Mouse (Mus musculus) CD8-positive naive resting alpha-beta T cell, adult 2 months (primary cell): ENCODE data around the gene Ttc41.

Experiments used
- DNase-seq, 2 experiments: peaks; one replicate each; pipeline ENCODE4 v3.0.0; 2022; ENCODE audit warnings: low read depth in 2 of 2, low spot score in 2 of 2

Ttc41 gene

DNA sequence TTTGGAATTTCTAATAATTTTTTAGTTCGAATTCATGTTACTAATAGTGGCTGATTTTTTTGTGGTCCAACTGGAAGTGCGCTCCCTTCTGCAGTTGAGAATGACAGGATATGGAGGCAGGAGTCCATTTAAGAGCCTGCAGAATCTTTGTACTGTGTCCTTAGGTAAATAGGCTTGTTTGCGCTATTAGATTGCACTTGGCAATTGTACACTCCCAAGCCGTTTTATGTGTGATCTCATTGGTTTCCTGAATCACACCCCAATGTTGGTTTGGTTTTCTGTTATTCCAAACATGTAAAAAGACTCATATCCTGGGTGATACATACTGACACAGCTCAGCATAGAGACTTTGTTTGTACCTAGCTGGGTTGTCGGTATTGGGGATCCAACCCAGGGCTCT is 78.0 kb downstream of the Ttc41 start:
- no peak for DNase-seq

DNA sequence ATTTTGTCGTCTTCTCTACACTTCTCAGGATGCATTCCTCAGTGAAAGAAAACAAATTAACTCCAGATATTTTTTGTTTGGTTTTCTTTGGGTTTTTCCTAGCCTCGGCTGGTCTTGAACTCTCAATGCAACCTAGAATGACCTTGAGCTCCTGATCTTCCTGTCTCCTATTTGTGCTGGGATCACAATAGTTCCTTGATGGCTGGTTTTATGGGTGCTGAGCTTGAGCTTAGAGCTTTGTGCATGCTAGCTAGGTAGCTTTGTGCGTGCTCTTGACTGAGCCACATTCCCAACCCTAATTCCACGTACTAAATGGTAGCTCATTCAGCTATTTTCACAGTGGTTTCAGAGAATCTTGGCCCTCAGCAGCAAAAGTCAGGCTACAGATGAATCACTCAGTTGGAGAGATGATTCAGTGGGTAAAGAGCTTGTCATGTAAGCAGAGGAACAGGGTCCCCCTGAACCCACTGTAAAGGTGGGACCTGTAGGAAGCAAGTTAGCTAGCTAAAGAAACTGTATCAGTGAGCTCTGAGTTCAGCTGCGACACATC is 78.6 kb downstream of the Ttc41 start:
- no peak for DNase-seq

- DNase-seq, result no peak
Observed at GRCm38 (mm10) chr10:86785396-86785795, 79.8 kb downstream of the Ttc41 start.

GRCm38 (mm10) chr10:86786083-86786482 is 80.5 kb downstream of the Ttc41 start:
- no peak for DNase-seq

- DNase-seq, result no peak
Observed at GRCm38 (mm10) chr10:86788193-86788592, 82.6 kb downstream of the Ttc41 start.

GRCm38 (mm10) chr10:86789146-86789672 is 83.6 kb downstream of the Ttc41 start:
- no peak for DNase-seq

DNA sequence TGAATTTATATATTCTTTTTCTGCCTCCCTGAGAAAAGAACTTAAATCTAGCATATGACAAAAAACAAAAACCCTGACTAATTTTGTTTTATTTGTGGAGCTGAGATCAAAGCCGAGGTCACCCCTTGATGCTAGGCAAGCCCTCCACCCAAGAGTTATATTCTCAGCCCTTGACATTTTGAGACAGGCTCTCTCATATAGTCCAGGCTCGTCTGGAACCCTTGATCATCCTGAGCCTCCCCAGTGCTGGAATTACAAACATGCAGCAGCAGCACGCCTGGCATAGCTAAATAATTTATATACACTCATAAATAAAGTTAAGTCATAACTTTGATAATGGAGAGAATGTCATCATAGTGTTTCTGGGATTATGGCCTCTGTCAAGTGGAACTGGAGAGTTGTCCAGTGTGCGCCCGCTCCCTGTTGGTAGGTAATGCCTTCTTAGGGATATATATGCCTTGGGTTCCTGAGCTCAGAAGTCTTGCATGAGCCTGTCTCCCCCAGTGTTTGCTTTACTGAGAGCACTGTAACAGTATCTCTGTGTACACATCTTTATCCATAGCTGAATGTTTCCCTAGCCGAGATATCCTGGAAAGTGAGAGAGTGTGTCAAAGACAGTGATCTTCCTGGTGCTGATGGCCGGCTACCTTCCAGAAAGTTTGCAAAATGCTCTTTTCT is 86.0 kb downstream of the Ttc41 start:
- DNase-seq, result no peak

GRCm38 (mm10) chr10:86793509-86793951 is 87.9 kb downstream of the Ttc41 start:
- DNase-seq, result no peak

DNA sequence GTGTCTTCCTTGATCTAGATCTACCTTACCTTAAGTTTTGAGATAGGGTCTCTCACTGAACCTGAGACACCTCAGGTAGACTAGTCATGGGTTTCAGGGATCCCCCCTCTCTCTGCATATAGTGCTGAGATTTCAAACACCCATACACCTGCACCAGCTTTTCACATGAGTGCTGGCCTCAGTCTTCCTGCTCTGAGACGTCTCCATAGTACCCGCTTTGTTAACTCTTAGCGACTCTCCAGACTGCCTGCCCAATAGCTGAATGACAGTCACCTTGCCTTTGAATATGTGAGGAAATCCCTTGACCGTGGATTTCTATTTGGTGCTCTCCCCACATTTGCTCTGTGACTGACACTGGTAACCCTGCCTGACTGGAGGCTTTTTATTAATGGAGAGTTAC is 88.6 kb downstream of the Ttc41 start:
- DNase-seq, result no peak

DNA sequence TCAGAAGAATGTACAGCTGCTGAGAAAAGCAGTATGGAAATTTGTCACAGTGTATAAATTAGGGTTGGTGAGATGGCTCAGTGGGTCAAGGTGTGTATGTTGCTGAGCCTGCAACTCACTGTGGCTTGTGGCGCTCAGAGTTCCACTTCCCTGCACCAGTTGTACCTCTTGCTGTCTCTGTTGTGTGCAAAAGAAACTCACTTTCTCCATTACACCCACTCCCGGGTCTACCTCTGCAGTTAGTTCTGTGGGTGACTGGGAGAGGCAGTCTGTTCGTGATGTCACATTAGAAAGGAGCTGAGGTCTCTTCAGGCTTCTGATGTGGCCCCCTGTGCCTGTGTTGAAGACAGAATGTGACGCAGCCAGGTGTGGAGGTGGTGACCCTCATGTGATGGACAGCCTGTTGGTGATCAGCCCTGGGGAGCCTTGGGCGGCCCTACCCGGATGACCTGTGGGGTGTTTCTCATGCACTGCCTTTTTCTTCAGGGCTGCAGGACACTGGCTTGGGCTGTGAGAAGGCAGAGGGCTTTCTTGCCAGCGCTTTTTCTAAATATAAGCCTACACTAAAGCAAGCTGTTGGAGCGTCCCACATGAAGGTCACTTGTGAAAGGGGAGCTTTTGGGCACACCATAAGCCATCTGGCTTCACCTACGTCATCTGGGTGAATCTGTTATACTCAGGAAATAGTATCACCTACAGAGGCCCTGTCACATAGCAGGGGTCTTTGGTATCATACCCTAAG is 89.4 kb downstream of the Ttc41 start:
- no peak for DNase-seq

DNA sequence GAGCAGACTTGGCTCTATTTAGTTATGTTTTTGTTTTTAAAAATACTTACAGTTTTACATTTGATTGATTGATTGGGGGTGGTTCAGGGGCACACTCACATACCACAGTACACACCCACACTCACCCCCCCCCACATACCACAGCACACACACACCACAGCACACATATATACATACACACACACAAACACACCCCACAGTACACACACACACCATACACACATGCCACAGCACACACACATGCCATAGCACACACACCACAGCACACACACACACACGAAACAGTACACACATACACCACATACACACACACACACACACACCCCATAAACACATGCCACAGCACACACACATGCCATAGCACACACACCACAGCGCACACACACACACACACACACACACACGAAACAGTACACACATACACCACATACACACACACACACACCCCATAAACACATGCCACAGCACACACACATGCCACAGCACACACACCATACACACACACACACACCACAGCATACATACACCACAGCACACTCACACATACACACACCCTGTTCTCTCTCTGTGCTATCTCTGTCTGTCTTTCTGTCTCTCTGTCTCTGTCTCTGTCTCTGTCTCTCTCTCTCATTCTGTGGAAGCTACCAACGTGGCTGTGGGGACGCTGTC is 90.6 kb downstream of the Ttc41 start:
- no peak for DNase-seq

DNA sequence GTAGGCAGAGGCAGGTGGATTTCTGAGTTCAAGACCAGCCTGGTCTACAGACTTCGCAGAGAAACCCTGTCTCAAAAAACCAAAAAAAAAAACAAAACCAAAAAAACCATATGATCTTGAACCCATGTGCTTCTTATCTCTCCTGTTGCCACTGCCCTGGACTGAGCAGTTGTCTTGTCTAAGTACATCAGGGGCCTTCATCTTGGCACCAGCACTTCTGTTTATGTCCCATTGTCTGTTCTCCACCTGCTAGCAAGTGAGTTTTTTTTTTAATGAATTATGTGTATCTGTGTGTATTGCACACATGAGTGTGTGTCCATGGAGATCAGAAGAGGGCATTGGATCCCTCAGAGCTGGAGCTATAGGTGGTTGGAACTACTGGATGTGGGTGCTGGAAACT is 101.8 kb downstream of the Ttc41 start:
- no peak for DNase-seq

DNA sequence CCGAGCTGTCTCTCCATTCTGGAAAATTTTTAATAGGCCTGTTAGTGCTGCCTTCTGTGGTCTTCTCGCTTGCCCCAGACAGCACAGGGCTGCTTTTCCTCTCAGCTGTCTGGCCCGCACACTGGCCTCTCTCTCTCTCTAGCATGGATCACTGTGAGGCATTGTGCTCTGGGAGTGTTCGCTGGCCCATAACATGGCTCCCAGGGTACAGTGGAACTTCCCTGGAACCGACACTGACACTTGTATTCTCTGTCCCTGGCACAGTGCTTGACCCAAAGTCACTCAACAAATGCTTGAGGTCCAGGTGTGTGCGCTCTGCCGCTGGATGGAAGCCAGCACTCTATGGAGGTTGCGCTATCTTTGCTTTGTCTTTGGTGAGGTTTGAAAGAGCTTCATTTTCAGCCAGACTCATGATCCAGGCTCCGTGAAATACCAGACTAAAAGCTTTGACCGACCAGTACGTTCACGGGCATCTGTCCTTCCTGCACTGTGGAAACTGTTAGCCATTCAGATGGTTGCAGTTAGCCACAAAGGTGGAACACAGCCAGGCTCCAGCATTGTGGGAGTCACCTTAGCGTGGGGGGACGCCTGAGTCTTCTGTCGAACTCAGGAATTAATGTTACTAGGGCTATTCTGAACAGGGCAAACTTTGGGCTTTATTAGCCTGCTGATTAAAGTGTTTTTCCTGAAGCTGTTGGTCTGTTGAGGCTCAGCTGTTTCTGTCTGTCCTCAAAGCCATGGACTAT is 102.6 kb downstream of the Ttc41 start:
- no peak for DNase-seq

GRCm38 (mm10) chr10:86810000-86810399 is 104.4 kb downstream of the Ttc41 start:
- no peak for DNase-seq

GRCm38 (mm10) chr10:86810612-86811011 is 105.0 kb downstream of the Ttc41 start:
- no peak for DNase-seq

- DNase-seq, result no peak
Observed at GRCm38 (mm10) chr10:86814292-86815131, 108.9 kb downstream of the Ttc41 start.

DNA sequence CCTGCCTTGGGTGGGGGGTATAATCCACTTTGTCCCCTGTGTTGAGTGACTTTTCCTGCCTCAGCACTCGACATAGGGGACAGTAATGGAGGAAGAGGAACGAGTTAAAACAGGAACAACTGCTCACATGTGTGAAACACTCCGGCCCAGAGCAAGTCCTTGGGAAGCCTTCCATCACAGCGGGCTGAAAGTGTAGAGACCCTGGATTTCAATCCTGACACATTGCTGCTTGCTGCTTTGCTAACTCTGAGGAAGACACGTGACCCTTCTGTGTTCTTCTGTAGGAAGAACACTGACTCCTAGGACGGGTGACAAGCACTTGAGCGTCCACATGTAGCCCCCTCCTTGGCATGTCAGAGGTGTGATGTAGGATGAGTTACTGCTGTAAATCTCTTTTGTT is 109.5 kb downstream of the Ttc41 start:
- no peak for DNase-seq

- DNase-seq, result no peak
Observed at GRCm38 (mm10) chr10:86819649-86820165, 114.1 kb downstream of the Ttc41 start.

DNA sequence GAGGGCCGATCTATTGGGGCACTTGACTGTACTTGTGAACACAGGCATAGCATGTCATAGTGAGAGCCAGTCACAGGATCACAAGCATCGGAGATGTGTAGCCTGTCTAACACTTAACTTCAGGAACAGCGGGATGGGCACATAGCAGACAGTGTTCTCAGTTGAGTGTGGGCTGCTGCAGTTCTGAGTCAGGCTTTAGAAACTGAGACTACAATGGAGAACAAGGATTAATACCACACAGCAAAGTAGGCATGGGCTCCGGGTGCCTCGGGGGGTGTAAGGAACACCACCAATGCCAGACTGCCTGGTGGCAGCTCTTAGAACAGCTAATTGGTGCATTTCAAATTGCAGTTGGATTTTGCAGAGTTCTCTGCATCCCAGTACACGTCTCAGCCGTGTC is 115.4 kb downstream of the Ttc41 start:
- DNase-seq, result no peak

DNA sequence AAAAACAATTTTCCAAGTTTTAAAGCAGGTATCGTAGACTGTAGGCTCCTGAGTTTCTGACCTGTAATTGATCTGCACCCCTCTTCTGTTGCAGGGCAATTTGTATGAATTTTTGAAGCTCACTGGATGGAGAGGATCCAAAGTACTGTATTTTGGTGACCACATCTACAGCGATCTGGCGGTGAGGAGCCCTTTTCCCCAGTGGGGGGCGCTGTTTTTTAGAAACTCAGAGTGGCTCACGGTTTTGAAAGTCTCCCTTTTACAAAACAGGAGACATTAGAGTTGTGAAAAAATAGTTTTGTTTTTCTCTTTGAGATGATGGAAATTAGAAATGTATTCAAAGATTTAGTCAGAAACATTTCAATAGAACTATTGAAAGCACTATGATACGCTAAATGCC is 118.5 kb downstream of the Ttc41 start:
- no peak for DNase-seq
